Mouse (Mus musculus) lung, postnatal 0 days (tissue): ENCODE results near the gene Pex10. TPM values are rescaled to one million over a fixed set of nuclear protein-coding genes. Genes with fewer than 3 reads are reported as not detected.
"Not testable (repeated sequence)": the region's sequence is repeated elsewhere in the genome, so short reads cannot be mapped to it uniquely, and the experiment has no call there.

Experiments
- ATAC-seq: fragments of 200-750 bp; cut with Nextera tagmentation; 2 replicates; pipeline ENCODE4 v1.8.0; 2017; ENCODE audit warnings: moderate library complexity
- DNase-seq: peaks from one replicate; pipeline ENCODE4 v3.0.0-alpha.2; 2016; ENCODE audit warnings: low spot score
- H3K27ac ChIP-seq: fragments of 300-500 bp; sonication (generic); 2 replicates; pipeline ENCODE4 v1.5.1; 2014; ENCODE audit warnings: antibody characterized with exemption, mild to moderate bottlenecking, low read length, mixed read lengths
- H3K27me3 ChIP-seq: fragments of 300-500 bp; sonication (generic); replicated peaks from 2 replicates; pipeline ENCODE4 v1.6.1; 2014; ENCODE audit warnings: low read length, mixed read lengths; ENCODE audit not compliant: insufficient read depth
- H3K36me3 ChIP-seq: fragments of 300-500 bp; sonication (generic); 2 replicates; pipeline ENCODE4 v1.6.1; 2014; ENCODE audit warnings: low read length, mixed read lengths; ENCODE audit not compliant: insufficient read depth
- H3K4me1 ChIP-seq: fragments of 300-500 bp; sonication (generic); 2 replicates; pipeline ENCODE4 v1.6.1; 2014; ENCODE audit warnings: antibody characterized with exemption, low read depth, low read length, mixed read lengths; ENCODE audit not compliant: insufficient read depth
- H3K4me2 ChIP-seq: fragments of 300-500 bp; sonication (generic); replicated peaks from 2 replicates; pipeline ENCODE4 v1.6.1; 2014; ENCODE audit warnings: low read depth, mild to moderate bottlenecking, low read length, moderate library complexity, mixed read lengths
- H3K4me3 ChIP-seq: fragments of 300-500 bp; sonication (generic); 2 replicates; pipeline ENCODE4 v1.5.1; 2014; ENCODE audit warnings: low read depth, low read length
- H3K9ac ChIP-seq: fragments of 300-500 bp; sonication (generic); replicated peaks from 2 replicates; pipeline ENCODE4 v1.6.1; 2014; ENCODE audit warnings: low read depth, mild to moderate bottlenecking
- H3K9me3 ChIP-seq: fragments of 300-500 bp; sonication (generic); 2 replicates; pipeline ENCODE4 v1.6.1; 2016; ENCODE audit warnings: low read length, mixed read lengths
- CTCF ChIP-seq: IDR thresholded peaks from 2 replicates; pipeline ENCODE4 v1.5.1; 2016; ENCODE audit warnings: antibody characterized with exemption, mild to moderate bottlenecking
- EP300 ChIP-seq: IDR thresholded peaks from 2 replicates; pipeline ENCODE4 v1.6.1; 2016; ENCODE audit warnings: antibody characterized with exemption, mild to moderate bottlenecking, control low read depth
- WGBS: fragments of 180-500 bp; shearing (Covaris S2); extraction: QIAGEN DNeasy Blood & Tissue Kit; methylation state at CpG from one replicate; pipeline ENCODE4 v1.1.7; 2014; 5-methylcytosine and 5-hydroxymethylcytosine counted together
- polyA plus RNA-seq: library from polyadenylated mRNA; unstranded; fragments of >200 nt; fragmentation: Nextera tagmentation; extraction: Ambion mirVana; gene quantifications from 2 replicates; pipeline ENCODE4 v1.2.1, GENCODE M21; 2015

Pex10 gene
- polyA plus RNA-seq, 1 experiment from 2014 or later: 19.4 TPM

DNA sequence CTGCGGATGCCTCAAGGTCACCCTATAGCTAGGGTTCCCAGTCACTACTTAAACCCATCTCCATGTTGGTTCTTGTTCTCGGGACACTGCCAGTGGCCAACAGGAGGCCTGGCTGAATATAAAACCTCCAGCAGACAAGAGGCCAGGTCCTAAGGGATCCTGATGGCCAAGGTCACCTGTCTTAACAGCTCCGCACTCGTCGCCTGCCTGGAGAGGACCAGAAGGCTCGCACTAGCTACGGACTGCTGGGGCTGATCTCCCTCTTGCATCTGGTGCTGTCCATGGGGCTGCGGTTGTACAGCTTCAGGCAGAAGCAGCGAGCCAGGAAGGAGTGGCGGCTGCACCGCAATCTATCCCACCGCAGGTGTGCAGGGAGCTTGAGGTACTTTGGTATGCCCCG is 3.4 kb downstream of the Pex10 start:
- no peaks in the 10 kb centered on the region for H3K9me3 ChIP-seq
- ATAC-seq: no peak
- no peak overlapping the region for H3K27ac ChIP-seq
- TF ChIP-seq CTCF: no peak
- TF ChIP-seq EP300: no peak
- no peaks in the 10 kb centered on the region for H3K27me3 ChIP-seq
- no peak overlapping the region for H3K4me2 ChIP-seq
- H3K4me3 ChIP-seq: no peak overlapping the region
- H3K4me1 ChIP-seq: peaks cover 6% of the 10 kb centered on the region
- no peak overlapping the region for H3K9ac ChIP-seq
- H3K36me3 ChIP-seq: peaks cover 33% of the 10 kb centered on the region
- DNase-seq: no peak
- WGBS: 87% methylated on average over 13 of the region's 13 CpGs

- no peak overlapping the region for H3K27ac ChIP-seq
- peaks cover 40% of the 10 kb centered on the region for H3K36me3 ChIP-seq
- H3K4me2 ChIP-seq: no peak overlapping the region
- TF ChIP-seq EP300: no peak
- TF ChIP-seq CTCF: no peak
- H3K4me3 ChIP-seq: no peak overlapping the region
- ATAC-seq (no peak), DNase-seq (no peak)
- no peaks in the 10 kb centered on the region for H3K9me3 ChIP-seq
- no peak overlapping the region for H3K9ac ChIP-seq
- peaks cover 6% of the 10 kb centered on the region for H3K4me1 ChIP-seq
- H3K27me3 ChIP-seq: no peaks in the 10 kb centered on the region
- 89% methylated on average over 5 of the region's 5 CpGs for WGBS
These were observed 4.1 kb downstream of the Pex10 start for GRCm38 (mm10) chr4:155070921-155071320.

- H3K4me3 ChIP-seq: no peak overlapping the region
- no peak overlapping the region for H3K4me2 ChIP-seq
- peaks cover 50% of the 10 kb centered on the region for H3K36me3 ChIP-seq
- ATAC-seq: no peak
- WGBS: 70% methylated on average over 9 of the region's 9 CpGs
- TF ChIP-seq CTCF (no peak), EP300 (no peak)
- H3K27ac ChIP-seq: no peak overlapping the region
- no peak overlapping the region for H3K9ac ChIP-seq
- DNase-seq: no peak
- H3K9me3 ChIP-seq: no peaks in the 10 kb centered on the region
- H3K4me1 ChIP-seq: no peaks in the 10 kb centered on the region
- H3K27me3 ChIP-seq: no peaks in the 10 kb centered on the region
These were observed 7.6 kb downstream of the Pex10 start for GRCm38 (mm10) chr4:155074418-155074817.

GRCm38 (mm10) chr4:155075137-155075536 is 8.3 kb downstream of the Pex10 start:
- H3K9me3 ChIP-seq: no peaks in the 10 kb centered on the region
- H3K9ac ChIP-seq: no peak overlapping the region
- H3K36me3 ChIP-seq: peaks cover 49% of the 10 kb centered on the region
- H3K4me1 ChIP-seq: no peaks in the 10 kb centered on the region
- H3K27ac ChIP-seq: no peak overlapping the region
- TF ChIP-seq EP300: no peak
- TF ChIP-seq CTCF: peak; percentile 25; the same call in 1 of the 2 replicates
- H3K4me2 ChIP-seq: no peak overlapping the region
- DNase-seq (no peak), ATAC-seq (no peak)
- 91% methylated on average over 9 of the region's 9 CpGs for WGBS
- H3K27me3 ChIP-seq: no peaks in the 10 kb centered on the region
- no peak overlapping the region for H3K4me3 ChIP-seq

GRCm38 (mm10) chr4:155075813-155076212 is 9.0 kb downstream of the Pex10 start:
- DNase-seq (no peak), ATAC-seq (no peak)
- Histone ChIP-seq H3K4me2 (no peak overlapping the region), H3K9me3 (no peaks in the 10 kb centered on the region), H3K4me1 (no peaks in the 10 kb centered on the region), H3K36me3 (peaks cover 47% of the 10 kb centered on the region), H3K9ac (no peak overlapping the region), H3K27me3 (no peaks in the 10 kb centered on the region), H3K27ac (no peak overlapping the region), H3K4me3 (no peak overlapping the region)
- TF ChIP-seq CTCF: no peak
- TF ChIP-seq EP300: no peak
- WGBS: 95% methylated on average over 2 of the region's 2 CpGs

DNA sequence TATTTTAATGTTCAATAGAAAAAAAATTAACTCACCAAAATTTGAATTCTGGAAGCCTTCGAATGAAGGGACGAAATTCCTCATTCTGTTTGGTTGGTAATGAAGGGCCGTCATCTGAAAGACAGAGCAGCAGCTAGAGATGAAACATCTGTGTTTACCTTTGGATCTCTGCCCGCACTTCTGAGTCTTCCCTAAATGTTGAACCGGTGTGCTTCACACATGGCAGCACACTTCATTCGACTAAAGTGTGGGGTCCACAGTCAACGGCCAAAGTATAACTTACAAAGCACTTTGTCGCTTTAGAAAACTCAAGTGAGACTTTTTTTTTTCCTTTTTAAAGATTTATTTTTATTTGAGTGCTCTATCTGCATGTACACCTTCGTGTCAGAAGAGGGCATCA is 9.9 kb downstream of the Pex10 start:
- no peak for DNase-seq
- Histone ChIP-seq H3K4me3 (no peak overlapping the region), H3K27ac (no peak overlapping the region), H3K4me1 (no peaks in the 10 kb centered on the region), H3K9me3 (no peaks in the 10 kb centered on the region), H3K4me2 (no peak overlapping the region), H3K9ac (no peak overlapping the region), H3K36me3 (peaks cover 40% of the 10 kb centered on the region), H3K27me3 (no peaks in the 10 kb centered on the region)
- no peak for ATAC-seq
- WGBS: 48% methylated on average over 9 of the region's 9 CpGs
- TF ChIP-seq EP300 (no peak), CTCF (no peak)

DNA sequence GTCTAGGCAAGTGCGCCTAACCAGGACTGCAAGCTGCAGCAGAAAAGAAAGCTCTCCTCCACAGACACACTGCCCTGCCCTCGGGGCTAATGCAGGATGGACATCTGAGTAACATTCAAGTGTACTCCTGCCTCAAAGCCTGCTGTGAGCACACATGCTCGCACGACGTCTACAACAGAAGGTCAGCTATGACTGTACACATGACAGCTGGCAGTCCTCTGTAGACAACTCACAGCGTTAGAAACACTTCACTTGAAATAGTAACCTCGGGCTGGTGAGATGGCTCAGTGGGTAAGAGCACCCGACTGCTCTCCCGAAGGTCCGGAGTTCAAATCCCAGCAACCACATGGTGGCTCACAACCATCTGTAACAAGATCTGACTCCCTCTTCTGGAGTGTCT is 12.0 kb downstream of the Pex10 start:
- H3K4me3 ChIP-seq, H3K4me1 ChIP-seq, H3K27ac ChIP-seq, H3K4me2 ChIP-seq, H3K9me3 ChIP-seq, H3K27me3 ChIP-seq, H3K9ac ChIP-seq: not testable (repeated sequence)
- peaks cover 26% of the 10 kb centered on the region for H3K36me3 ChIP-seq
- peak; percentile 46 for ATAC-seq
- 71% methylated on average over 10 of the region's 10 CpGs for WGBS
- DNase-seq: peak; percentile 29
